Mouse (Mus musculus): Measurements from ENCODE around the gene Meis2.

Gene Meis2

DNA sequence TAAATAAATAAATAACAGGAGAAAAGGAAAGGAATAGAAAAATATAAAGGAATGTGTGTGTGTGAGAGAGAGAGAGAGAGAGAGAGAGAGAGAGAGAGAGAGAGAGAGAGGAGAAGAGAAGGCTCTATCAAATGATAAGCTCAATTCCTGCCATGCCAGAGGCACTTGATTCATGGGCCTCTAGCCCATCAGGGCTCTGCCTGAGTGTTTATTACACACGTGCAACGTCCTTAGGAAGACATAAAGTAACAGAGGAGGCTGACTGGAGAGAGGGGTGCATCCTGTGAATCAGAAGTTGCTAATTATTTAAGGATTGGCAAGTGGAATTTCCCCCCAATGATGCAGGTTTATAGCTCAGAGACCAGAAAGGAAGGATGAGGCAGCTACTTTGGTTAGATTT lies 168.6 kb downstream of the Meis2 start:
- no peak for DNase-seq (ENCODE audit: low read depth, low spot score)

DNA sequence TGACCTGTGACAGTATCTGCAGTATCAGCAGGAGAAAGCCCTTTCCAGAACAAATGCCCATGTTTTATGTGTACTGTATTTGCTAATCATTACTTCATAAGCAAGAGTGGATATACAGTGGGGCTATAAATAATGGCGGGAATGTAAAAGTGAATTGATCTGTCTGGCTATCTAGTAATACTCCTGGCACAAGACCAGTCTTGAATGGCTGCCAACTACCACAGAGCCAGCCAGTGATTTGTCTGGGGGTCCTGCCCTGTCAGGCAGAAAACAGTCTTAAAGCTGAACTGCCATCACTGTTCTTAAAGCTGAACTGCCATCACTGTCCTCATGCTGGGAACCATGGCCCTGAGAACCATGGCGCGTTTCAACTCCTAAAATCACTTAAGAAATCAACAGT lies 169.9 kb downstream of the Meis2 start:
- DNase-seq (ENCODE audit: low read depth, low spot score), result no peak

DNA sequence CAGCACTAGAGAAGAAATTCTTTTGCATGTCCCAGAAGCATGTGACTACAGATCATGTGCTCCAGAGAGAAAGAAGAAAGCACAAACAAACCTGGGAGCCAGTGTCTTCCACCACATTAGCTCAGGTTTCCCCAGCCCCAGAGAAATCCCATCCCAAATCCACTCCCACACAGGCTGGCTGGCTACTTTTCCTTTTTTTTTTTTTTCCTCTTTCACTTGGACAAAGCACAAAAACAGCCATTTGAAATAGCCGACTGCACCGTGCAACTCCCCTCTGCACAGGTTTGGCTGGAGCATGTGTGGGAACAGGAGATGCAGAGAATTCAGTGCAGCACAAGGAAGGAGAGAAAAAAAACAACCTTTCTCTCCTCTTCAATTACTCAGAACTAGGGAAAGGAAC lies 170.4 kb downstream of the Meis2 start:
- DNase-seq (ENCODE audit: low read depth, low spot score), result no peak

DNA sequence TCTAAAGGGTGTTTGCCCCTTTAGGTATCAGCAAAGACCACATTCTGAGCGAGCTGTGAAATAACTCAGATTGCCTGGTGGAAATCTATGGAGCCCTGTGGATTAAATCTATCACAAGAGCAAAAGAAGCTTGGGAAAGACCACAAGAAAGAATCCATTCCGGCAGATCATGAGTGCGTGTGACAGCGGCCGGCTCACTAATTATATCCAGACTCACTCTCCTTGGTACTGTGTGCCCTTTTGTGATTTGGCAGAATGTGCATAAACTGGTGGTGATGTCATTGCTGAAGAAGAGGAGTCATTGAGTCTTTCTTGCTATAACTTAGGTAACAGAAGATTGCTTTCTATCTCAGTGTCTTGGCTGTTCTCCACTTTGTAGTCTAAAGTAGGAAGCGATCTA lies 172.5 kb downstream of the Meis2 start:
- DNase-seq (ENCODE audit: low read depth, low spot score), result no peak

DNA sequence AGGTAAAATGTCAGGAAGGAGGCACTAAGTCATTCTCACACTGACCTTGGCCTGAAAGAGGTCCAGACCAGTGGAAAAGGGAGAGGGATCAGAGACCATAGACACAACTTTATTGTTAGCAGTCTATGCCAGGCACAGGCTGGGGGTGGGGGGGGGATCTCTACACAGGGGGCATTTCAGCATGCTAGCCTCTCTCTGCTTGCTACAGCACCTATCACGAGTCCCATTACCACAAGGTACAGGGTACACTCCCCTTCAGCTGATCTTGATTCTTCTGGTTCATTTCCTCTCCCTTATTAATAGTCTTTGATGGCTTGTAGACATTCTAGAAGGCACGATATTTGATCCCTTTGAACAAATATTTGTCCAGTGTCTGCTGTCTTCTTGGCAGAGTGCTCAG lies 174.9 kb downstream of the Meis2 start:
- DNase-seq (ENCODE audit: low read depth, low spot score), result no peak

DNA sequence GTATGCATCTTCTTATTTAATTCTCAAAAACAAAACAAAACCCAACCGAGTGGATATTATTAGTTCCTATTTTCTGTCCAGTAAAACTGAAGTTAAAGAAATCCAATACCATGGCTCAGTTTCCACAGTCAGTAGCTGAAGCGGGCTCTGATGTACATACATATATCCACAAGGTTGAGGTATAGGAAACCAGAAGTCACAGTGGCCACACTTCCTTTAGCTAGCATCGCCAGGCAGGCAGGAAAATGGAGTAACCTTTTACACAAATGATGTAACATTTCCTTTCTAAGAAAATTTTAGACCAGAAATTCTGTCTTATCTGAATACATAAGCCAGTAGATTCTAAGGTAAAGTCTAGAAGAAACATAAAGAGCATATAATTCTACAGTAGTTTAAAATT lies 175.6 kb downstream of the Meis2 start:
- no peak for DNase-seq (ENCODE audit: low read depth, low spot score)

DNA sequence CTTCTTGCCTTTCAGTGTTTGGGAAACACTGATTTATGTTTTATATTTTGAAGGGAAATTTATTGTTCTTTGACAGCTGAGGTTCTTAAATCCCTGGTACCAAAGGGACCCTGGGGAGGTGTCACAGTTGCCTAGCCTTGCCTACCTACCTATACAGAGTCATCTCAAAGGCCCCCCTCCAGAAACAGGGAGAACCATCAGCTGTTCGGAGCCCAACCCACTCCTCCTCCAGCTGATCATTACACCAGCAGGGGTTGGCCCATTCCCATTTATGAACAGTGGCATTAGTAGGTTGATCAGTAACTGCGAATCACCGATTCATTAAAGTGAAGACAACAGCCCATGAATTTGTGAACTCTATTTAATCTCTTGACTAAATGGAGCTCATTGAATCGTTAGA lies 176.4 kb downstream of the Meis2 start:
- no peak for DNase-seq (ENCODE audit: low read depth, low spot score)

DNA sequence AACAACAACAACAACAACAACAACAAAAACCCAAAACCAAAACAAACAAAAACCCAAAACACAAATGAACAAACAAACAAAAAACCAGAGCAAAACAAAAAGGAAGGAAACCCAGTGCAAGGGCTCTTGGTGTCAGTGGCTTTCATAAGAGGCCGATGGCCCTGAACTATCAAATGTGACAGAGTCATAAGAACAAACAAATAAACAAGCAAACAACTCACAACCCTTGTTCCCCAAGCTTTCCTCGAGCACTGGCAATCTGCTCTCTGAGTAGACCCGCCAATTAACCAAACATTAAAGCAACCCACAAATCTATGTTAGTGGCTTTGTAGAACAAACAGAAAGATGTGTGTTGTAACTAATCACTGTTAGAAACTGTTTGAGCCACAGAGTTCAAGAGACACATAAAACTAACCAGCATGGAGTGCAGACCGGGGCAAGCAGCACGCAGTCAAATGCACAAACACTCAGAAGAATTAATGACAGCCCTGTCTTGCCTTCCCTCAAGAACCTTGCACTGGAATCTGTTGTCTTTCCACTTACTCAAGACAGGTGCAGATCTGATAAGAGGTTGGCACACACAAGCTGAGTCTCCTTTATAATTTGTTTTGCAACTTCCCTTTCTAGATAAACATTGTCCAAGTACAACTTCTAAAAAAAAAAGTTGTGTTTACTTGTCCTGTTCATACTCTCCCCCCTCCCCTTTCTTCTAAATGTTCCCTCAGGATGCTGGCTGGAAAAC lies 177.1 kb downstream of the Meis2 start:
- DNase-seq (ENCODE audit: low read depth, low spot score), result no peak

DNA sequence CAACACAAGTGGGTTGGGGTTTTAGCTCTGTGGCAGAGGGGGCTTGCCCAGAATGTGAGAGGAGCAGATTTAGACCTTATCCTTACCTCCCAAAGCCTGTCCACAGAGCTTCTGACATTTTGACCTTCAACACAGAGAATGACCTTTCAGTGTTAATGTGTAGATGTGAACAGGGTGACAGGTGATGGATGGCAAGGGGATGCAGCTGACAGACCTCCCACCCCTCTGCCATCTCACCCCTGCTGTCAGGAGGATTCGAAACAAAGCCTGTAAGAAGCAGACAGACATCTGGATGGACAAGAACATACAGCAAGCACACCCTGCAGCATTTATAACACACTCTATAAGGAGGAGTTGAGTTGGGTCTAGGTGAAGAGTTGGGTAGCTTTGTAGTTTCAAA lies 178.0 kb downstream of the Meis2 start:
- DNase-seq (ENCODE audit: low read depth, low spot score), result no peak

DNA sequence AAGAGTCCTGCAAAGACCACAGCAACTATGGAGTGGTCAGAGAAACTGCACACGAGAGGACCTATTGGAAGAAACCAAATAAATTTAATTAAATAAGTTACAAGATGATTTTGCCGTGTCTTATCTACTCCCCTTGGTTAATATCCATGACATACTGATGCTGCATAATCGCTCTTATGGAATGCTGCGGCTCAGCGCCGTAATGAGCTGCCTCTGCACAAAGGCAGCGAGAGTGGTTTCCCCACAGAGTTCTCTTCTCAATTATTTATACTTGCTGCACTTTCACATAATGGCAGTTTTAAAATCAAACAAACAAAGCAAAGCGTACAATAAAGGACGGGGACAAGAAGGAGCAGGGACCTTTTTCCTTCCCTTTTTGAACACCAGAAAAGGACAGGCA lies 181.5 kb downstream of the Meis2 start:
- DNase-seq (ENCODE audit: low read depth, low spot score), result no peak

DNA sequence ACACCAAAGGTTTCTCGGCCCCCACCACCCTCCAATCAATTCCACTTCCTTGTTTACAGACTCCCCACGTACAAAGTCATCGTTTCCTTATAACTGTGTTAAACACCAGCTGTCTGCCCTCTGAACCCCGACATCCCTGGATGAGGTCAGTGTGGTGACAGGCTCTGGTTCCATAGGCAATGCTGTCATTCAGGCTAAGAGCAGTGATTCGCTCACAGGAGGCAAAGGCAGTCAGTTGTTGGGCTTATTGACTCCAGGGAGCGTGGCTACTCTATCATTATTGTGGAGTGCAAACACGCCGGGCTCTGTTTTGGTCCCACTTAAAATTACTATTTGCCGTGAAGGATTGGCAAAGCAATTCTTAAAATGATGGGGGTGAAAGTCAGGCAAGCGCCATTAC lies 182.1 kb downstream of the Meis2 start:
- no peak for DNase-seq (ENCODE audit: low read depth, low spot score)

DNA sequence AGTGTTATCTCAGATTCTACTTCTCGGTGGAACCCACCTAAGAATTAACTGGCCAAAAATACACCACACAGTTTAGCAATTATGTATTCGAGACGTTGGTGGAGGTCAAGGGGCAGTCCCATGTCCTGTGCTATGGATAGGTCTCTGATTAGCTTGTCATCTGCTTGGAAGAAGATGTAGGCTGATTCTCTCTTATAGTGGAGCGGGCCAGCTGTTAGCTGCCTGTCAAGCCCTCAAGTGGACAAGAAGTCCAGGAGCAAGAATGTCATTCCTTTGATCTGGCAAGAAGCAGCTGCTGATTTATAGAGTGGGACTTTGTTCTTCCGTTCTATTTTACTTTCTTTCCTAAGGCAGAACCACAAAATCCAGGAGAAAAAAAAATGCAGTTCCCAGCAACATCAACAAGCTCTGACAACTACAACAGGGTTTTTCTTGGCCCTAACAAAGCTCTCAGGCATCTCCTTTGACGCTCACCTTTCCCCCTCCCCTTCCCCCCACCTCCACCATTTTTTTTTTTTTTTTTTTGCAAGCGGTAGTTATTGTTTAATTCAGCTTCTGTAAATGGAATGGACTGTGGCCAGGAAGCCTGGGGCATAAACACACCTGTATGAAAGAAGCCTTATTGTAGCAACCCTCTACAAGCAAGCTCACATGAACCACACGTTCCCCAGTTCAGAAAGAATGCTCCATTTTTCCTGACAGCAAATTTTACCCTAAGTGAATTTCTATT lies 189.7 kb downstream of the Meis2 start:
- DNase-seq (ENCODE audit: low read depth, low spot score), result no peak

DNA sequence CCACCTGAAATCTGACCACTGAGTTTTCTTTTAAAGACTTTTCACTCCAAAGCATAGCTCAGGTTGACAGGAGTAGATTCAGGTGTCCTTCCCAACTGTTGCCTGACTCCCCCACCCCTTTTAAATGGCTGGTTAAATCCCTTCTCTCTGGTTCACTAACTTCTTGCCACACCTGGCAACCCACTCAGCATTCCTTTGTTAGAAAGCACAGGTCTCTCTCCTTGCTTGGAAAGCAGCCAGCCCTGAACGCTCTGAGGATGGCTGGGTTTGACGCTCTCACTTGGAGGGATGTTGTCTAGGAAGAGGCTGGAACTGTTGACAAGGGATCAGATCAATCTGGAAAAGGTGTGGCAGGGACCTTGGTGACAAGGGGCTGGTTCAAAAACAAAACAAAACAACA lies 192.8 kb downstream of the Meis2 start:
- no peak for DNase-seq (ENCODE audit: low read depth, low spot score)

DNA sequence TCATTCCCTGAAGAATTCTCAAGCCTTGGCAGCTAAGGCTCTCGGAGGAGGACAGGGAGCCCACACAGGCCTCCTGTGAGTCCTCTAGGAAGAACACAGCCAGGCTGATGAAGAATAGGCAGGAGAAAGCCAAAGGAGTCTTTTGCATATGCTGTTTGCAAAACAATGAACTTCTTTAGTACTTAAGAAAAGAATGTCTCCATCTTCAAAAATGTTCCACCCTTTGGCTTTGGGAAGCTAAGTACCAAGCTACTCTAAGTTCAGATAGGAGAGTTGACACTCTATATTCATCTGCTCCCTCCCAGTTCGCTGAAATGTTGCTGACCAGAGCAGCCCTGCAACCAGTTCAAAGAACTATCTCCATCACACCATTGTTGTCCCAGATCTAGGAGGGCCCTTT lies 195.7 kb downstream of the Meis2 start:
- no peak for DNase-seq (ENCODE audit: low read depth, low spot score)

DNA sequence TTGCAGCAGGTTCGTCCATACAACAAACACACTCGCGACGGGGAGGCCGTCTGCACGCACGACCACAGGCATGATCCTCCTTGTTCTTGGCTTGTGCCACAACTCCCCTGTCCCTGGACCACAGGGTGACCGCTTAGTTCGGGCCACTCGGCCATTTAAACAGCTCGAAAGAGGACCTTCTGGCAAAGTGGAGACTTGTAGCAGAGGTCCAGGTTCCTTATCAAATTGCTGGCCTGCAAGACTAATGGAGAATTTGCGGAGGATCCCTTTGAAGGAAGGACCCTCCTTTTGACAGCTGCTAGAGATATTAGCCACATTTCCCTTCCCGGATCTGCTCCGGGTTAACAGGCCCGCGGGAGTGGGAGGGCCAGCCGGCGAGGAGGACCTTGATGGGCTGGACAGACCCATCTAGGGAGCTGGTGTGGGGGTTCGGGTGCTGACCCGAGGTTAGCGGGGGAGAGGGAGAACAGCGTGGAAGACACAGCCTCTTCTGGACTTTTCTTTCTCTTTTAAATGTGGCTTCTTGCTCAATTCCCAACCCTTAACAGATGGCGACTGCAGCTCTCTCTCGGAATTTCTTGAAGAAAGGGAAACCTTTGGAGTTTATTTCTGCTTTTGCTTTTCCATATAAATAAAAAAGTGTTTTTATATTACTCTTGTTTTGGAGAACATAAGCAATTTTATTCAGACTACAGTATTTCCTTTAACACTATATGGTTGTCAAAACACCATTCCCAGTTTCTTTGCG lies 204.9 kb downstream of the Meis2 start:
- no peak for DNase-seq (ENCODE audit: low read depth, low spot score)

DNA sequence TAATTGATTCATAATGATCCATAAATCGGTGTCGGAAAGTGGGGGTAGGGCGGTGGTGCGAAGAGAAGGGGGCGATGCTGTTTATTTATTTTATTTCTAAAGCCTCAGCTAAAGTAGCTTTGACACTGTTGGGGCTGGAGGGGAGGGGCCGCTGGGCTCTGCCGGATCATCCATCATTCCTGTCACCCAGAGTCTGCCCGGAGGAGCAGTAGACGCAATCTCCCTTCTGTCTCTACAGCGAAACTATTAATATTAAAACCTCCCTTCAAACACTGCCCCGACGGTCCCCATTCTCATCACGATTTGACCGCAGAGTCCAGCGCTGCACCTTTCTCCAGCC lies 205.5 kb downstream of the Meis2 start:
- no peak for DNase-seq (ENCODE audit: low read depth, low spot score)

DNA sequence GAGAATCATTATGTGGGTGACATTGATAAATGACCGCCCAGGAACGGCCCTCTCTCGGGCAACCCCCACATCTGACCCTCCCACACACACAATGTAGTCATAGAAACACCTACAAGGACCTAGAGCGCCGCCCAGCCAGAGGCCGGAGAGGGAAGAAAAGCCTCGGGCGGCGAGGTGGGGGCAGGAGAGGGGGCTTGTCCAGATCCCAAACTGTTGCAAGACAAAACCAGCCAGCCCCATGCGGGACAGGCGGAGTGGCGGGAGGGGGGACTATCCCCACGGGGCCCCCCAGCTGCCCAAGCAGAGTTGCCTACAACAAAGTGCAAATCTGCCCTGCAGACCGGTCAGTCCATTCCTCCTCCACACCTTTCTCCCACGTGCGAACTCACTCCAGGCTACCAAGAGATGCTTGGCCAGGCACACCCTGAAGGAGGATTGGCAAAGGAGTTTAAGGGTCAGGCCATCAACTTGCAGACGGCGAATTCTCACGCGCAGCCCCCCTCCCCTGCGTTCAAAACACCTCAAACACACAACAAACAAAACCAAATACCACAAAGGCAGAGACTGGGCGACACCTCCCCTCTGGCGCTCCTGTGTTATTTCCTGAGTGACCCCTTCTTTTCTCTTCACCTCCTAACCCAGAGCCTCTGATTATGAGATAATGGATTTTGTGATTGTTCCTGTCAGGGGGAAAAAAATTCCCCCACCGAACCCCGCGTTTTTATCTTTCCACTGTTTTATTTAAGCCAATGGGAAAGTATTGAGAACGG lies 206.1 kb downstream of the Meis2 start:
- DNase-seq (ENCODE audit: low read depth, low spot score), result no peak

DNA sequence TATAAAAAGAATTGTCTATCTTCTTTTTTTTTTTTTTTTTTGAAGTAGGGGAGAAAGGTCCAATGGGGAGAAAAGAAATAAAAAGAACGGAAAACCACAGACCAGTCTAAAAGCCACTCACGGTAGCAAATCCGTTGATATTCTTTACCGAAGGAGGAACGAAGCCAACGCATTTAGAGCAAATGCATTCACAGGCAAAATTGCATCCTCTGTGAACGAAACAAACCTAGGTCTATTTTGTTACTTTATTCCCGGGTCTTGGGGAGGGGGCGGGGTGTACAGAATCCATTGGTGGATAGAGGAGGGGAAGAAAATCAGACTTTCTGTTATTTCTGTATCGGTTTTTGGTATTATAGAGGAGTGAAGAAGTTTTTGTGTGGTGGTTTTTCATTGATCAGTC lies 206.7 kb downstream of the Meis2 start:
- no peak for DNase-seq (ENCODE audit: low read depth, low spot score)

DNA sequence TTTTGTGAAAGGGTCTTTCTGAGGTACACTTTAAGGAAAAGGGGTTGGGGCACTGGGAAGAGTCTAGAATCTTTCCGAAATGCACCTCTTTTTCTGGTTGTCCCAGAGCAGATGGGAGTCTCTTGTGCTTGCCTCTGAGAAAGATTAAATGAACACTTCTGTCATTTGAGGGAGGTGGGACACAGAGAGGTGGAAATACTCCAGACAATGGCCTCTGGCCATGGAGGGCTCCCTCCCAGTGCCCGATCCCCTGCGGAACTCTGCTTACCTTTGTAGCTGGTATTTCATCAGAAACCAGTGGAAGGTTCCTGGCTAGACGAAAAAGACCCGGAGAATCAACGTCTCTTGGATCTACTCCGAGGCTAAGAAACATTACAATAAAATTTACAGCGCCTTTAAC lies 207.4 kb downstream of the Meis2 start:
- no peak for DNase-seq (ENCODE audit: low read depth, low spot score)

DNA sequence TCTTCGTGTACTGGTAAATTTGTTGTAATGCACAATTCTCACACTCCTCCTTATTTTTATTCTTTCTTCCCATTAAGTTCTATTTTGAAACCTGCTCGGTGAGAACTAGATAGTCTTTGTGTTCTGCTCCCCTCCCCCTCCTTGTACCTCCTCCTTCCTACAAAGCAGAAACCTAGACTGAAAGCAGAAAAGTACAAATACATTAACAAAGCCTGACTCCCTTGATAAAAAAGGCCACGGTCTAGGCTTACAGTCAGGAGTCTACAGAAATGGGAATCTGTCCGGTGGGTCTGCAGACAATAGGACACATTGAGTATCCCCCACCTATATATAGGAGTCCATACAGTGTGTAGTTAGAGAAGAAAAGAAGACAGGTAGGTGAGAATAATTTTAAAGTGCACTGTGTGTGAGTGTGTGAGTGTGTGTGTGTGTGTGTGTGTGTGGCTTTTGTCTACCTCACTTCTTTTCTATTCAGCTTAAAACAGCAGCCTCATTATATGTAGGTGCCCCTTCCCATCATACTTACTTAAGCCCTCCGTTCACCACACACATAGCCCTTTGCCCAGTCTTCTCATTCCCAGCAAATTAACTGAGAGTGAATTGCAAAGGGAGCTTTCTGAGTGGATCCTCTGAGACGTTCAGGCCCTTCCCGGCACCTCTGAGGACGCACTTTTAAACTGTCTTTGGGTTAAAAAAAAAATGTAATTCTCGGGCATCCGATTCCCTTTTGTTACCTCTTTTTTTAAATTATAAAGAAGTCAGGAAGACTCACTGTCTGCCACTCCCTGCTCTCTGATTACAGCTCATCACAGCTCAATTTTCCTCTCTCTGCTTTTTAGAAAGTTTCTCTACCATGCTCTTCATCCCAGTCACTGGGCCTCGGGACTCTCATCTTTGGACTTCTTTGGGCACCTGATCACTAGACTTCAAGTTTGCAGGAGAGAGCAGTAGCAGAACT lies 208.2 kb downstream of the Meis2 start:
- no peak for DNase-seq (ENCODE audit: low read depth, low spot score)
